Mouse (Mus musculus): ENCODE results near the gene Rprd2. TPM values are rescaled to one million over a fixed set of nuclear protein-coding genes. Genes with fewer than 3 reads are reported as not detected.

The Rprd2 gene
- total and polyA plus RNA-seq, 3 experiments = 12.1 to 47.7 (median 35.5) TPM

- H3K4me3 ChIP-seq = no peak overlapping the region
Measured at GRCm38 (mm10) chr3:95826275-95826674, 7.6 kb upstream of the Rprd2 start.

GRCm38 (mm10) chr3:95820046-95821010, 1.7 kb upstream of the Rprd2 start:
- no peaks in the 10 kb centered on the region for H3K27me3 ChIP-seq (ENCODE audit: control insufficient read depth, insufficient read depth, low read length)
- H3K9ac ChIP-seq (ENCODE audit: low read depth, low read length) = no peak overlapping the region; the same call in 1 of the 2 replicates
- H3K27ac ChIP-seq = peak overlapping the region; percentile 93
- no peak for DNase-seq
- intact Hi-C loops (cut with DNase I) = no loop called here
- H3K79me2 ChIP-seq (replicated peaks; ENCODE audit: control insufficient read depth, insufficient read depth, low read length) = 0 out of 2 replicates have a peak, but pooled peaks cover 2% of the 10 kb centered on the region
- WGBS = 27% methylated on average over 10 of the region's 10 CpGs
- peaks cover 4% of the 10 kb centered on the region; the same call in 1 of the 2 replicates for H3K36me3 ChIP-seq (ENCODE audit: control insufficient read depth, insufficient read depth, low read length)
- peak overlapping the region; percentile 75 for H3K4me3 ChIP-seq
- TF ChIP-seq EP300 (IDR thresholded peaks at IDR 0.05; ENCODE audit: insufficient read depth, low read depth, low read length) = no peak
- TF ChIP-seq CTCF (IDR thresholded peaks at IDR 0.05) = peak; percentile 21; the same call in 1 of the 2 replicates
- TF ChIP-seq POLR2A (IDR thresholded peaks at IDR 0.05; ENCODE audit: insufficient read depth, low read depth, low read length) = no peak
- H3K4me1 ChIP-seq (ENCODE audit: control insufficient read depth, insufficient read depth, low read length) = peaks cover 2% of the 10 kb centered on the region

More at GRCm38 (mm10) chr3:95826275-95826674, 7.6 kb upstream of the Rprd2 start:
- Histone ChIP-seq H3K27ac (no peak overlapping the region), H3K27me3 (ENCODE audit: control insufficient read depth, insufficient read depth, low read length) (no peaks in the 10 kb centered on the region), H3K9ac (ENCODE audit: low read depth, low read length) (no peak overlapping the region), H3K79me2 (replicated peaks; ENCODE audit: control insufficient read depth, insufficient read depth, low read length) (no peaks in the 10 kb centered on the region), H3K4me1 (ENCODE audit: control insufficient read depth, insufficient read depth, low read length) (no peaks in the 10 kb centered on the region), H3K36me3 (ENCODE audit: control insufficient read depth, insufficient read depth, low read length) (no peaks in the 10 kb centered on the region)
- intact Hi-C loops (cut with DNase I) = no loop called here
- DNase-seq = no peak
- WGBS = 32% methylated on average over 2 of the region's 2 CpGs
- TF ChIP-seq EP300 (IDR thresholded peaks at IDR 0.05; ENCODE audit: insufficient read depth, low read depth, low read length) = no peak
- TF ChIP-seq POLR2A (IDR thresholded peaks at IDR 0.05; ENCODE audit: insufficient read depth, low read depth, low read length) = no peak
- TF ChIP-seq CTCF (IDR thresholded peaks at IDR 0.05) = no peak

GRCm38 (mm10) chr3:95819351-95819985, 805 bp upstream of the Rprd2 start:
- intact Hi-C loops (cut with DNase I) = loop anchor here (5.0 kb wide), 2 partner anchors 117 to 182 kb away; no protein-coding TSS in a partner anchor

GRCm38 (mm10) chr3:95818026-95818511, 594 bp downstream of the Rprd2 start:
- under 1% methylated on average over 21 of the region's 21 CpGs for WGBS
- Histone ChIP-seq H3K4me3 (peak overlapping the region; percentile 84), H3K36me3 (ENCODE audit: control insufficient read depth, insufficient read depth, low read length) (peaks cover 4% of the 10 kb centered on the region; the same call in 1 of the 2 replicates), H3K4me1 (ENCODE audit: control insufficient read depth, insufficient read depth, low read length) (peaks cover 2% of the 10 kb centered on the region), H3K27me3 (ENCODE audit: control insufficient read depth, insufficient read depth, low read length) (no peaks in the 10 kb centered on the region), H3K27ac (peak overlapping the region; percentile 99), H3K79me2 (replicated peaks; ENCODE audit: control insufficient read depth, insufficient read depth, low read length) (0 out of 2 replicates have a peak, but pooled peaks cover 2% of the 10 kb centered on the region), H3K9ac (ENCODE audit: low read depth, low read length) (peak overlapping the region; percentile 86)
- TF ChIP-seq CTCF (IDR thresholded peaks at IDR 0.05) (no peak), POLR2A (IDR thresholded peaks at IDR 0.05; ENCODE audit: insufficient read depth, low read depth, low read length) (peak; percentile 53), EP300 (IDR thresholded peaks at IDR 0.05; ENCODE audit: insufficient read depth, low read depth, low read length) (0 out of 2 replicates have a peak, but pooled peaks have one; percentile 6)
- peak; percentile 63 to 70 for DNase-seq
- intact Hi-C loops (cut with DNase I) = loop anchor here (5.0 kb wide), 2 partner anchors 116 to 181 kb away; no protein-coding TSS in a partner anchor

More at GRCm38 (mm10) chr3:95819351-95819985, 805 bp upstream of the Rprd2 start:
- H3K4me3 ChIP-seq = peak overlapping the region; percentile 84
- H3K4me1 ChIP-seq (ENCODE audit: control insufficient read depth, insufficient read depth, low read length) = peaks cover 2% of the 10 kb centered on the region
- no peaks in the 10 kb centered on the region for H3K27me3 ChIP-seq (ENCODE audit: control insufficient read depth, insufficient read depth, low read length)
- peaks cover 4% of the 10 kb centered on the region; the same call in 1 of the 2 replicates for H3K36me3 ChIP-seq (ENCODE audit: control insufficient read depth, insufficient read depth, low read length)
- WGBS = under 1% methylated on average over 49 of the region's 49 CpGs
- H3K79me2 ChIP-seq (replicated peaks; ENCODE audit: control insufficient read depth, insufficient read depth, low read length) = 0 out of 2 replicates have a peak, but pooled peaks cover 2% of the 10 kb centered on the region
- DNase-seq = peak; percentile 98 to 99
- H3K27ac ChIP-seq = peak overlapping the region; percentile 99
- TF ChIP-seq EP300 (IDR thresholded peaks at IDR 0.05; ENCODE audit: insufficient read depth, low read depth, low read length) (0 out of 2 replicates have a peak, but pooled peaks have one; percentile 65), CTCF (IDR thresholded peaks at IDR 0.05) (no peak), POLR2A (IDR thresholded peaks at IDR 0.05; ENCODE audit: insufficient read depth, low read depth, low read length) (peak; percentile 94)
- H3K9ac ChIP-seq (ENCODE audit: low read depth, low read length) = peak overlapping the region; percentile 51

- Histone ChIP-seq H3K4me3 (no peak overlapping the region), H3K36me3 (ENCODE audit: control insufficient read depth, insufficient read depth, low read length) (peaks cover 4% of the 10 kb centered on the region; the same call in 1 of the 2 replicates), H3K9ac (ENCODE audit: low read depth, low read length) (no peak overlapping the region), H3K27me3 (ENCODE audit: control insufficient read depth, insufficient read depth, low read length) (no peaks in the 10 kb centered on the region), H3K27ac (no peak overlapping the region), H3K79me2 (replicated peaks; ENCODE audit: control insufficient read depth, insufficient read depth, low read length) (peaks cover 3% of the 10 kb centered on the region; the same call in 1 of the 2 replicates), H3K4me1 (ENCODE audit: control insufficient read depth, insufficient read depth, low read length) (peaks cover 2% of the 10 kb centered on the region)
- DNase-seq = no peak
- 70% methylated on average over 3 of the region's 3 CpGs for WGBS
- no peak for TF ChIP-seq POLR2A (IDR thresholded peaks at IDR 0.05; ENCODE audit: insufficient read depth, low read depth, low read length)
- no peak for TF ChIP-seq EP300 (IDR thresholded peaks at IDR 0.05; ENCODE audit: insufficient read depth, low read depth, low read length)
- intact Hi-C loops (cut with DNase I) = loop anchor here (5.0 kb wide), 2 partner anchors 114 to 179 kb away; no protein-coding TSS in a partner anchor
Measured at GRCm38 (mm10) chr3:95816681-95817080, 2.0 kb downstream of the Rprd2 start.

Measured in heart, adult 2 months (tissue).